Mouse (Mus musculus): Measurements from ENCODE around the gene Cad. TPM values are rescaled to one million over a fixed set of nuclear protein-coding genes. Genes with fewer than 3 reads are reported as not detected.

The Cad gene
- total RNA-seq, 2 experiments from 2014 or later = 14.5 to 15.6 TPM

GRCm38 (mm10) chr5:31055216-31056140, 898 bp downstream of the Cad start:
- intact Hi-C loops (cut with DNase I) = loop anchor here (10.0 kb wide), 1 partner anchor 239 kb away; the partner anchor contains the start of genes Fndc4, Gckr and Ift172
- DNase-seq = peak in 1 of 2 experiments; percentile 18

GRCm38 (mm10) chr5:31069810-31070209, 15.2 kb downstream of the Cad start:
- no peak for DNase-seq
- intact Hi-C loops (cut with DNase I) = no loop called here

GRCm38 (mm10) chr5:31071059-31071458, 16.5 kb downstream of the Cad start:
- intact Hi-C loops (cut with DNase I) = no loop called here
- DNase-seq = no peak

GRCm38 (mm10) chr5:31071821-31072220, 17.2 kb downstream of the Cad start:
- DNase-seq = no peak
- intact Hi-C loops (cut with DNase I) = no loop called here

GRCm38 (mm10) chr5:31073176-31073575, 18.6 kb downstream of the Cad start:
- intact Hi-C loops (cut with DNase I) = no loop called here
- no peak for DNase-seq

GRCm38 (mm10) chr5:31076346-31076745, 21.8 kb downstream of the Cad start:
- intact Hi-C loops (cut with DNase I) = no loop called here
- DNase-seq = no peak

- DNase-seq = no peak
- intact Hi-C loops (cut with DNase I) = no loop called here
Measured at GRCm38 (mm10) chr5:31080059-31080794, 25.6 kb downstream of the Cad start.

- DNase-seq = no peak
- intact Hi-C loops (cut with DNase I) = no loop called here
Measured at GRCm38 (mm10) chr5:31080795-31081164, 26.2 kb downstream of the Cad start.

GRCm38 (mm10) chr5:31081386-31081785, 26.8 kb downstream of the Cad start:
- intact Hi-C loops (cut with DNase I) = no loop called here
- DNase-seq = peak in 1 of 2 experiments; percentile 38

GRCm38 (mm10) chr5:31082355-31082754, 27.8 kb downstream of the Cad start:
- peak; percentile 52 to 70 for DNase-seq
- intact Hi-C loops (cut with DNase I) = loop anchor here (2.0 kb wide), 1 partner anchor 28 kb away; no protein-coding TSS in a partner anchor

GRCm38 (mm10) chr5:31082935-31083625, 28.5 kb downstream of the Cad start:
- intact Hi-C loops (cut with DNase I) = loop anchor here (2.0 kb wide), 1 partner anchor 28 kb away; no protein-coding TSS in a partner anchor
- DNase-seq = peak; percentile 34 to 35

- DNase-seq = no peak
- intact Hi-C loops (cut with DNase I) = loop anchor here (2.0 kb wide), 1 partner anchor 27 kb away; no protein-coding TSS in a partner anchor
Measured at GRCm38 (mm10) chr5:31083949-31084348, 29.4 kb downstream of the Cad start.

- intact Hi-C loops (cut with DNase I) = no loop called here
- no peak for DNase-seq
Measured at GRCm38 (mm10) chr5:31086606-31087005, 32.0 kb downstream of the Cad start.

- intact Hi-C loops (cut with DNase I) = no loop called here
- DNase-seq = no peak
Measured at GRCm38 (mm10) chr5:31087131-31087530, 32.6 kb downstream of the Cad start.

GRCm38 (mm10) chr5:31092231-31092975, 37.8 kb downstream of the Cad start:
- intact Hi-C loops (cut with DNase I) = no loop called here
- DNase-seq = no peak

GRCm38 (mm10) chr5:31093151-31094041, 38.8 kb downstream of the Cad start:
- DNase-seq = peak; percentile 38 to 42
- intact Hi-C loops (cut with DNase I) = no loop called here

GRCm38 (mm10) chr5:31094100-31094798, 39.7 kb downstream of the Cad start:
- intact Hi-C loops (cut with DNase I) = no loop called here
- no peak for DNase-seq
